Mouse (Mus musculus): ENCODE data around the gene Hspb1. TPM values are rescaled to one million over a fixed set of nuclear protein-coding genes. Genes with fewer than 3 reads are reported as not detected.

Hspb1 gene
- polyA plus RNA-seq (2011; ENCODE audit: insufficient read depth, insufficient read length, low replicate concordance, missing spikeins), result 1.5 and 71.0 TPM in 2 replicates

GRCm38 (mm10) chr5:135887675-135888102 is at the start of gene Hspb1:
Gene Hspb1 (plus strand): TSS chr5:135887919.
- WGBS, result 2% methylated on average over 24 of the region's 24 CpGs
- TF ChIP-seq POLR2A (IDR thresholded peaks at IDR 0.05; ENCODE audit: borderline replicate concordance, control insufficient read depth, low read depth, low read length), result no peak
- TF ChIP-seq CTCF (IDR thresholded peaks at IDR 0.05; ENCODE audit: control insufficient read depth, insufficient read depth, low read length), result no peak
- Histone ChIP-seq H3K4me3 (replicated peaks; ENCODE audit: control insufficient read depth, low read depth, low read length) (no peak within 1 kb of the TSS), H3K4me1 (ENCODE audit: control insufficient read depth, insufficient read depth, low read length) (no peaks in the 10 kb centered on the region), H3K27ac (ENCODE audit: control insufficient read depth, insufficient read depth, low read depth, low read length, poor library complexity) (no peak within 1 kb of the TSS)

- 73% methylated on average over 6 of the region's 6 CpGs for WGBS
- TF ChIP-seq CTCF (IDR thresholded peaks at IDR 0.05; ENCODE audit: control insufficient read depth, insufficient read depth, low read length), result no peak
- no peak for TF ChIP-seq POLR2A (IDR thresholded peaks at IDR 0.05; ENCODE audit: borderline replicate concordance, control insufficient read depth, low read depth, low read length)
- no peak overlapping the region for H3K4me3 ChIP-seq (replicated peaks; ENCODE audit: control insufficient read depth, low read depth, low read length)
- H3K27ac ChIP-seq (ENCODE audit: control insufficient read depth, insufficient read depth, low read depth, low read length, poor library complexity), result no peak overlapping the region
- H3K4me1 ChIP-seq (ENCODE audit: control insufficient read depth, insufficient read depth, low read length), result no peaks in the 10 kb centered on the region
Observed at GRCm38 (mm10) chr5:135841651-135842050, 46.1 kb upstream of the Hspb1 start.

DNA sequence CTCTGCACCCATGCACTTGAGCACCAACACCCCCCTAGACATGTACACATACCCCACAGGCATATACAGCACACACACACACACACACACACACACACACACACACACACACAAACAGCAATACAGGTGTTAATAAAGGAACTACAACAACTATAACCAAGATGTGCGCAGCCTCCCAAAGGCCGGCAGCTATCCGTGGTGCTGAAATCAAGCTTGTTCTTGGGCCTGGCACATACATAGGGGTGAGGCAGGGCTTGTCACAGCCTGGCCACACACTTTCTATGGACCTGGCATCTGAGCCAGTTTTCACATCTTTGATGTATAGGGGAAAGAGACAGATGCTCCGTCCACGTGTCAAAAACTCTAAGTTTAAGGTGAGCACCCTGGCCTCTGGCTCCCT is 44.3 kb upstream of the Hspb1 start:
- H3K27ac ChIP-seq (ENCODE audit: control insufficient read depth, insufficient read depth, low read depth, low read length, poor library complexity), result no peak overlapping the region
- WGBS, result 25% methylated on average over 5 of the region's 5 CpGs
- TF ChIP-seq POLR2A (IDR thresholded peaks at IDR 0.05; ENCODE audit: borderline replicate concordance, control insufficient read depth, low read depth, low read length), result no peak
- no peak for TF ChIP-seq CTCF (IDR thresholded peaks at IDR 0.05; ENCODE audit: control insufficient read depth, insufficient read depth, low read length)

GRCm38 (mm10) chr5:135845676-135846320 is 41.9 kb upstream of the Hspb1 start:
- no peak overlapping the region for H3K27ac ChIP-seq (ENCODE audit: control insufficient read depth, insufficient read depth, low read depth, low read length, poor library complexity)
- TF ChIP-seq CTCF (IDR thresholded peaks at IDR 0.05; ENCODE audit: control insufficient read depth, insufficient read depth, low read length) (no peak), POLR2A (IDR thresholded peaks at IDR 0.05; ENCODE audit: borderline replicate concordance, control insufficient read depth, low read depth, low read length) (no peak)
- H3K4me1 ChIP-seq (ENCODE audit: control insufficient read depth, insufficient read depth, low read length), result no peaks in the 10 kb centered on the region
- no peak overlapping the region for H3K4me3 ChIP-seq (replicated peaks; ENCODE audit: control insufficient read depth, low read depth, low read length)
- 72% methylated on average over 13 of the region's 13 CpGs for WGBS

More for the DNA sequence above, 44.3 kb upstream of the Hspb1 start:
- Histone ChIP-seq H3K4me1 (ENCODE audit: control insufficient read depth, insufficient read depth, low read length) (no peaks in the 10 kb centered on the region), H3K4me3 (replicated peaks; ENCODE audit: control insufficient read depth, low read depth, low read length) (no peak overlapping the region)

DNA sequence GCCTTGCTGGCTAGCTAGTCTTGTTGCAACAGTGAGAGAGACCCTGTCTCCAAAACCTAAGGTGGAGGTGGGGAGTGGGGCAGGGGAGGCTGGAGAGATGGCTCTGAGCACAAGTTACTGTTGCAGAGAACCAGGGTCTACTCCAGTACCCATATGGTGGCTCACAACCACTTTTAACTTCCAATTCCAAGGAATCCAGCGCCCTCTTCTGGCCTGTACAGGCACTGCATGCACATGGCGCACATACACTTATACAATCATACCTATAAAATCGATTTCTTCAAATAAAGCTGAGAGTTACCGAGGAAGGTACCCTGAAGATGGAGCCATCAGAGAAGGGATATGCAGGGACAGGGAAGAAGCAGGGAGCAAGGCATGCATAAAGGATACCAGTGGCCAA is 40.3 kb upstream of the Hspb1 start:
- Histone ChIP-seq H3K4me1 (ENCODE audit: control insufficient read depth, insufficient read depth, low read length) (no peaks in the 10 kb centered on the region), H3K27ac (ENCODE audit: control insufficient read depth, insufficient read depth, low read depth, low read length, poor library complexity) (no peak overlapping the region), H3K4me3 (replicated peaks; ENCODE audit: control insufficient read depth, low read depth, low read length) (no peak overlapping the region)
- TF ChIP-seq POLR2A (IDR thresholded peaks at IDR 0.05; ENCODE audit: borderline replicate concordance, control insufficient read depth, low read depth, low read length) (no peak), CTCF (IDR thresholded peaks at IDR 0.05; ENCODE audit: control insufficient read depth, insufficient read depth, low read length) (no peak)
- WGBS, result 67% methylated on average over 4 of the region's 4 CpGs

- no peak for TF ChIP-seq POLR2A (IDR thresholded peaks at IDR 0.05; ENCODE audit: borderline replicate concordance, control insufficient read depth, low read depth, low read length)
- TF ChIP-seq CTCF (IDR thresholded peaks at IDR 0.05; ENCODE audit: control insufficient read depth, insufficient read depth, low read length), result no peak
- no peak overlapping the region for H3K4me3 ChIP-seq (replicated peaks; ENCODE audit: control insufficient read depth, low read depth, low read length)
- H3K4me1 ChIP-seq (ENCODE audit: control insufficient read depth, insufficient read depth, low read length), result no peaks in the 10 kb centered on the region
- H3K27ac ChIP-seq (ENCODE audit: control insufficient read depth, insufficient read depth, low read depth, low read length, poor library complexity), result no peak overlapping the region
- 84% methylated on average over 3 of the region's 3 CpGs for WGBS
Observed at GRCm38 (mm10) chr5:135847881-135848280, 39.8 kb upstream of the Hspb1 start.

DNA sequence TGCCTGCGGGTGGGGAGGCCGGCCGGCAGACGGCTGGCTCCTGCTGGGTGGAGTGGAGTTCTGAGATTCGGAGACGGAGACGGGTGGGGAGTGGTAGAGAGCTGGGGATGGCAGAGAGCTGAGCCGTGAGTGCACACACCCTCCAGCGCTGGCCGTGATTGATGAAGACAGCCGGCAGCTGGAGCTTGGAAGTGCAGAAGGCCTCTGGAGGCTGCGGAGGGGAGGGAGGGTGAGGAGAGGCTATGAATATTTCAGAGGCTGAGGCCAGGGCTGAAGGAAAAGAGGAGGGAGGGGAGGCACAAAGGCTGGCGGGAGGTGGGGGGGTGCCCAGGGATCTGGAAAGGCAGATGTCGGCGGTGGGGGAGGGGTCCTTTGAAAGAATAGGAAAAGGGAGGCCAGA is 36.7 kb upstream of the Hspb1 start:
- TF ChIP-seq CTCF (IDR thresholded peaks at IDR 0.05; ENCODE audit: control insufficient read depth, insufficient read depth, low read length) (no peak), POLR2A (IDR thresholded peaks at IDR 0.05; ENCODE audit: borderline replicate concordance, control insufficient read depth, low read depth, low read length) (no peak)
- no peak overlapping the region for H3K27ac ChIP-seq (ENCODE audit: control insufficient read depth, insufficient read depth, low read depth, low read length, poor library complexity)
- H3K4me3 ChIP-seq (replicated peaks; ENCODE audit: control insufficient read depth, low read depth, low read length), result no peak overlapping the region
- 3% methylated on average over 15 of the region's 15 CpGs for WGBS
- no peaks in the 10 kb centered on the region for H3K4me1 ChIP-seq (ENCODE audit: control insufficient read depth, insufficient read depth, low read length)

DNA sequence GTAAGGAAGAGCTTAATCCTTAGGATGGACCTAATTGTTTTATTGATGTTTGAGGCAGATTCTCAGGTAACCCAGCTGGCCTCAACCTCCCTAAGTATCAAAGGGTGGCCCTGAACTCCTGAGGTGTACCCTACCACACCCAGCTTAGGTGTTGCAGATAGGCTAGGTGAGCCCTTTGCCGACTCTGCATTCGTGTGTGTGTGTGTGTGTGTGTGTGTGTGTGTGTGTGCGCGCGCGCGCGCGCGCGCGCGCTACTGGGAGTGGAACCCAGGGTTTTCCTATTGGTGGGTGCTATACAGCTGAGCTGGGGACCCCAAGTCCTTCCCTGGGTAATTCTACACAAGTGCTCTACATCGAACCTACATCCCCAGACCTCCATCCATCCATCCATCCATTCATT is 36.2 kb upstream of the Hspb1 start:
- Histone ChIP-seq H3K27ac (ENCODE audit: control insufficient read depth, insufficient read depth, low read depth, low read length, poor library complexity) (no peak overlapping the region), H3K4me1 (ENCODE audit: control insufficient read depth, insufficient read depth, low read length) (no peaks in the 10 kb centered on the region), H3K4me3 (replicated peaks; ENCODE audit: control insufficient read depth, low read depth, low read length) (no peak overlapping the region)
- WGBS, result 13% methylated on average over 14 of the region's 14 CpGs
- TF ChIP-seq CTCF (IDR thresholded peaks at IDR 0.05; ENCODE audit: control insufficient read depth, insufficient read depth, low read length) (no peak), POLR2A (IDR thresholded peaks at IDR 0.05; ENCODE audit: borderline replicate concordance, control insufficient read depth, low read depth, low read length) (no peak)
